Mouse (Mus musculus) lung, postnatal 0 days (tissue): ENCODE results near the gene Dixdc1. TPM values are rescaled to one million over a fixed set of nuclear protein-coding genes. Genes with fewer than 3 reads are reported as not detected.

ENCODE experiments used
- ATAC-seq: fragments of 200-750 bp; cut with Nextera tagmentation; 2 replicates; pipeline ENCODE4 v1.8.0; 2017; ENCODE audit warnings: moderate library complexity
- DNase-seq: peaks from one replicate; pipeline ENCODE4 v3.0.0-alpha.2; 2016; ENCODE audit warnings: low spot score
- H3K27ac ChIP-seq: fragments of 300-500 bp; sonication (generic); 2 replicates; pipeline ENCODE4 v1.5.1; 2014; ENCODE audit warnings: antibody characterized with exemption, mild to moderate bottlenecking, low read length, mixed read lengths
- H3K27me3 ChIP-seq: fragments of 300-500 bp; sonication (generic); replicated peaks from 2 replicates; pipeline ENCODE4 v1.6.1; 2014; ENCODE audit warnings: low read length, mixed read lengths; ENCODE audit not compliant: insufficient read depth
- H3K36me3 ChIP-seq: fragments of 300-500 bp; sonication (generic); 2 replicates; pipeline ENCODE4 v1.6.1; 2014; ENCODE audit warnings: low read length, mixed read lengths; ENCODE audit not compliant: insufficient read depth
- H3K4me1 ChIP-seq: fragments of 300-500 bp; sonication (generic); 2 replicates; pipeline ENCODE4 v1.6.1; 2014; ENCODE audit warnings: antibody characterized with exemption, low read depth, low read length, mixed read lengths; ENCODE audit not compliant: insufficient read depth
- H3K4me2 ChIP-seq: fragments of 300-500 bp; sonication (generic); replicated peaks from 2 replicates; pipeline ENCODE4 v1.6.1; 2014; ENCODE audit warnings: low read depth, mild to moderate bottlenecking, low read length, moderate library complexity, mixed read lengths
- H3K4me3 ChIP-seq: fragments of 300-500 bp; sonication (generic); 2 replicates; pipeline ENCODE4 v1.5.1; 2014; ENCODE audit warnings: low read depth, low read length
- H3K9ac ChIP-seq: fragments of 300-500 bp; sonication (generic); replicated peaks from 2 replicates; pipeline ENCODE4 v1.6.1; 2014; ENCODE audit warnings: low read depth, mild to moderate bottlenecking
- H3K9me3 ChIP-seq: fragments of 300-500 bp; sonication (generic); 2 replicates; pipeline ENCODE4 v1.6.1; 2016; ENCODE audit warnings: low read length, mixed read lengths
- CTCF ChIP-seq: IDR thresholded peaks from 2 replicates; pipeline ENCODE4 v1.5.1; 2016; ENCODE audit warnings: antibody characterized with exemption, mild to moderate bottlenecking
- EP300 ChIP-seq: IDR thresholded peaks from 2 replicates; pipeline ENCODE4 v1.6.1; 2016; ENCODE audit warnings: antibody characterized with exemption, mild to moderate bottlenecking, control low read depth
- WGBS: fragments of 180-500 bp; shearing (Covaris S2); extraction: QIAGEN DNeasy Blood & Tissue Kit; methylation state at CpG from one replicate; pipeline ENCODE4 v1.1.7; 2014; 5-methylcytosine and 5-hydroxymethylcytosine counted together
- polyA plus RNA-seq: library from polyadenylated mRNA; unstranded; fragments of >200 nt; fragmentation: Nextera tagmentation; extraction: Ambion mirVana; gene quantifications from 2 replicates; pipeline ENCODE4 v1.2.1, GENCODE M21; 2015

Gene Dixdc1
- polyA plus RNA-seq, 1 experiment from 2014 or later = 5.4 TPM

- H3K27ac ChIP-seq = no peak overlapping the region
- DNase-seq (no peak), ATAC-seq (no peak)
- H3K27me3 ChIP-seq = no peaks in the 10 kb centered on the region
- peaks cover 10% of the 10 kb centered on the region; the same call in 1 of the 2 replicates for H3K4me1 ChIP-seq
- H3K4me3 ChIP-seq = no peak overlapping the region
- 68% methylated on average over 6 of the region's 6 CpGs for WGBS
- no peak for TF ChIP-seq CTCF
- no peak for TF ChIP-seq EP300
- no peaks in the 10 kb centered on the region for H3K36me3 ChIP-seq
- H3K4me2 ChIP-seq = peak overlapping the region; percentile 53; the same call in 1 of the 2 replicates
- H3K9ac ChIP-seq = peak overlapping the region; percentile 48; the same call in 1 of the 2 replicates
- no peaks in the 10 kb centered on the region for H3K9me3 ChIP-seq
Observed at GRCm38 (mm10) chr9:50750706-50751105, 11.4 kb upstream of the Dixdc1 start.

- 3% methylated on average over 19 of the region's 19 CpGs for WGBS
- DNase-seq = peak; percentile 87
- Histone ChIP-seq H3K9me3 (no peaks in the 10 kb centered on the region), H3K27me3 (no peaks in the 10 kb centered on the region), H3K4me1 (peaks cover 6% of the 10 kb centered on the region; the same call in 1 of the 2 replicates), H3K27ac (peak within 1 kb of the TSS; percentile 96), H3K9ac (peak within 1 kb of the TSS; percentile 63), H3K36me3 (no peaks in the 10 kb centered on the region), H3K4me3 (peak within 1 kb of the TSS; percentile 49), H3K4me2 (peak within 1 kb of the TSS; percentile 74)
- TF ChIP-seq EP300 (no peak; the same call in 1 of the 2 replicates), CTCF (peak; percentile 59)
- peak; percentile 80 for ATAC-seq
Observed at GRCm38 (mm10) chr9:50746214-50746677, 6.9 kb upstream of the Dixdc1 start, which contains the start of gene 2310030G06Rik. Gene 2310030G06Rik, minus strand, starts transcription at chr9:50746536.

GRCm38 (mm10) chr9:50745806-50746205 lies 6.5 kb upstream of the Dixdc1 start:
- 20% methylated on average over 7 of the region's 7 CpGs for WGBS
- peak; percentile 86 for DNase-seq
- no peaks in the 10 kb centered on the region for H3K36me3 ChIP-seq
- H3K9ac ChIP-seq = peak overlapping the region; percentile 63
- no peaks in the 10 kb centered on the region for H3K27me3 ChIP-seq
- H3K4me2 ChIP-seq = peak overlapping the region; percentile 74
- H3K27ac ChIP-seq = peak overlapping the region; percentile 96
- 0 out of 2 replicates have a peak, but pooled peaks cover 2% of the 10 kb centered on the region for H3K4me1 ChIP-seq
- TF ChIP-seq CTCF (no peak), EP300 (peak; percentile 68)
- no peaks in the 10 kb centered on the region for H3K9me3 ChIP-seq
- peak; percentile 88 for ATAC-seq
- peak overlapping the region; percentile 49 for H3K4me3 ChIP-seq

DNA sequence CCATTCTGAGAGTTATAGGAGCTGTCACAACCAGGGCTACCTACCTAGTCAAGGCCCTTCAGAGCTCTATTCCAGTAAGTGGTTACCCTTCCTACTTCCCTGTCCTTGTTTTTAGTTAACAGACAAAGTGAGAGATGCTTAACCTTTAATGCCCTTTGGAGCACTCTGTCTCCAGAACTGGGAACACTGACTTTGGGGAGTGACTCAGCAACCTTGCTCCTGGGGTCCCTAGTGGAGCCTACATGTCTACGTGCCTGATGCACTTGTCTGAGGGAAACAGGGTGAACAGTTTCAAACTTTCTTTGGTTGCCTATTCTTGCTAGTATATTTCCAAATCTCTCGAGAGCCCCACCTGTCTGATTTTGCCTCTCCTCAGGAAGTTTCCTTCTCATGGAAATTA lies 3.4 kb upstream of the Dixdc1 start:
- 46% methylated on average over 2 of the region's 2 CpGs for WGBS

GRCm38 (mm10) chr9:50742261-50742660 lies 2.9 kb upstream of the Dixdc1 start:
- no peak for TF ChIP-seq CTCF
- no peak for TF ChIP-seq EP300
- ATAC-seq (no peak), DNase-seq (no peak)
- Histone ChIP-seq H3K27me3 (no peaks in the 10 kb centered on the region), H3K36me3 (no peaks in the 10 kb centered on the region), H3K4me1 (no peaks in the 10 kb centered on the region), H3K9me3 (no peaks in the 10 kb centered on the region), H3K27ac (peak overlapping the region; percentile 1; the same call in 1 of the 2 replicates), H3K9ac (no peak overlapping the region), H3K4me2 (no peak overlapping the region), H3K4me3 (no peak overlapping the region)
- 77% methylated on average over 3 of the region's 3 CpGs for WGBS

More for the DNA sequence above, 3.4 kb upstream of the Dixdc1 start:
- Histone ChIP-seq H3K9ac (no peak overlapping the region), H3K27ac (0 out of 2 replicates have a peak overlapping the region, but pooled peaks have one; percentile 1), H3K36me3 (no peaks in the 10 kb centered on the region), H3K4me3 (no peak overlapping the region), H3K27me3 (no peaks in the 10 kb centered on the region), H3K4me2 (no peak overlapping the region), H3K9me3 (no peaks in the 10 kb centered on the region), H3K4me1 (no peaks in the 10 kb centered on the region)
- ATAC-seq = no peak
- no peak for TF ChIP-seq CTCF
- no peak for TF ChIP-seq EP300
- no peak for DNase-seq

GRCm38 (mm10) chr9:50740867-50741784 lies 1.8 kb upstream of the Dixdc1 start:
- Histone ChIP-seq H3K4me2 (no peak overlapping the region), H3K4me1 (no peaks in the 10 kb centered on the region), H3K36me3 (no peaks in the 10 kb centered on the region), H3K27me3 (no peaks in the 10 kb centered on the region), H3K27ac (no peak overlapping the region), H3K9me3 (no peaks in the 10 kb centered on the region), H3K9ac (no peak overlapping the region), H3K4me3 (no peak overlapping the region)
- ATAC-seq = no peak
- WGBS = 84% methylated on average over 14 of the region's 14 CpGs
- no peak for TF ChIP-seq EP300
- TF ChIP-seq CTCF = no peak
- no peak for DNase-seq
